Comparison of ENCODE assay signal across 8 mouse cellular contexts in genomic region chr10:17331607-17332008, GRCm38 (mm10).
A peak's percentile ranks its signal among the peaks of the same experiment; 100 is the strongest.
DNase-seq lines count a peak whose midpoint lies in the region; ATAC-seq and TF ChIP-seq lines count a peak whose summit lies in the region.

No protein-coding gene starts in this region.

- intact Hi-C loops in gastrocnemius, adult 2 months (cut with DNase I) = no loop called here

- peak overlapping the region; percentile 58 for H3K4me2 ChIP-seq in forebrain, embryonic 12.5 days
- peak overlapping the region; percentile 59 for H3K4me2 ChIP-seq in intestine, embryonic 15.5 days (replicated peaks)
- peak overlapping the region; percentile 48 for H3K4me2 ChIP-seq in stomach, embryonic 16.5 days (ENCODE audit: low read depth, low read length)

- ATAC-seq in forebrain, embryonic 12.5 days (ENCODE audit: low FRiP score) = peak; percentile 73
- ATAC-seq in intestine, embryonic 15.5 days = peak; percentile 62
- 0 out of 2 replicates have a peak, but pooled peaks have one; percentile 34 for ATAC-seq in megakaryocyte-erythroid progenitor cell, adult 5-6 weeks (replicated peaks; ENCODE audit: low FRiP score, low TSS enrichment, poor library complexity, severe bottlenecking)
- no peak for ATAC-seq in stomach, embryonic 16.5 days (ENCODE audit: insufficient read depth, low FRiP score)

- peaks cover 43% of the 10 kb centered on the region for H3K4me1 ChIP-seq in forebrain, embryonic 12.5 days
- no peaks in the 10 kb centered on the region; the same call in 1 of the 2 replicates for H3K4me1 ChIP-seq in intestine, embryonic 15.5 days (replicated peaks)
- H3K4me1 ChIP-seq in stomach, embryonic 16.5 days (ENCODE audit: control insufficient read depth, insufficient read depth, low read length) = no peaks in the 10 kb centered on the region; the same call in 1 of the 2 replicates

- H3K9me3 ChIP-seq in forebrain, embryonic 12.5 days = no peaks in the 10 kb centered on the region
- no peaks in the 10 kb centered on the region for H3K9me3 ChIP-seq in intestine, embryonic 15.5 days
- no peaks in the 10 kb centered on the region for H3K9me3 ChIP-seq in stomach, embryonic 16.5 days (replicated peaks; ENCODE audit: control insufficient read depth, low read length)

- peak overlapping the region; percentile 71 for H3K27ac ChIP-seq in gastrocnemius, adult 2 months
- peak overlapping the region; percentile 93 for H3K27ac ChIP-seq in forebrain, embryonic 12.5 days
- no peak overlapping the region for H3K27ac ChIP-seq in intestine, embryonic 15.5 days
- H3K27ac ChIP-seq in stomach, embryonic 16.5 days (ENCODE audit: low read length) = no peak overlapping the region

- TF ChIP-seq POLR2A in brain, embryonic 14.5 days (IDR thresholded peaks at IDR 0.05; ENCODE audit: borderline replicate concordance, extremely low read depth, insufficient read depth, insufficient read length, poor library complexity, severe bottlenecking) = no peak

- H3K4me3 ChIP-seq in gastrocnemius, adult 2 months = peak overlapping the region; percentile 63
- H3K4me3 ChIP-seq in forebrain, embryonic 12.5 days (replicated peaks) = peak overlapping the region; percentile 34
- H3K4me3 ChIP-seq in intestine, embryonic 15.5 days (replicated peaks) = peak overlapping the region; percentile 26
- peak overlapping the region; percentile 19 for H3K4me3 ChIP-seq in stomach, embryonic 16.5 days (replicated peaks; ENCODE audit: low read length)

- 1% methylated on average over 7 of the region's 7 CpGs for WGBS in forebrain, embryonic 12.5 days
- 9% methylated on average over 7 of the region's 7 CpGs for WGBS in intestine, embryonic 15.5 days
- 3% methylated on average over 7 of the region's 7 CpGs for WGBS in stomach, embryonic 16.5 days

- no peak for DNase-seq in gastrocnemius, adult 2 months
- no peak for DNase-seq in gastrocnemius, adult 8-10 months (ENCODE audit: low spot score in 2 of 2)
- DNase-seq in brain, embryonic 14.5 days (ENCODE audit: low read depth) = peak; percentile 90
- DNase-seq in Muller cell, postnatal 12 days (ENCODE audit: inconsistent ontology term) = no peak

- H3K9ac ChIP-seq in forebrain, embryonic 12.5 days = peak overlapping the region; percentile 49; the same call in 1 of the 2 replicates
- peak overlapping the region; percentile 14; the same call in 1 of the 2 replicates for H3K9ac ChIP-seq in intestine, embryonic 15.5 days
- H3K9ac ChIP-seq in stomach, embryonic 16.5 days (ENCODE audit: low read length) = peak overlapping the region; percentile 22; the same call in 1 of the 2 replicates

- H3K27me3 ChIP-seq in forebrain, embryonic 12.5 days = no peaks in the 10 kb centered on the region
- H3K27me3 ChIP-seq in intestine, embryonic 15.5 days (replicated peaks) = no peaks in the 10 kb centered on the region
- no peaks in the 10 kb centered on the region for H3K27me3 ChIP-seq in stomach, embryonic 16.5 days (ENCODE audit: control insufficient read depth, insufficient read depth, low read length)

- TF ChIP-seq CTCF in gastrocnemius, adult 2 months (IDR thresholded peaks at IDR 0.05) = no peak
- no peak for TF ChIP-seq CTCF in brain, embryonic 14.5 days (IDR thresholded peaks at IDR 0.05; ENCODE audit: borderline replicate concordance, extremely low read depth, insufficient read depth, insufficient read length)

- no peaks in the 10 kb centered on the region for H3K36me3 ChIP-seq in forebrain, embryonic 12.5 days (replicated peaks)
- H3K36me3 ChIP-seq in intestine, embryonic 15.5 days = no peaks in the 10 kb centered on the region
- no peaks in the 10 kb centered on the region for H3K36me3 ChIP-seq in stomach, embryonic 16.5 days (ENCODE audit: control insufficient read depth, insufficient read depth, low read length)

Comparison
In these comparisons a context has a peak if more than half of its experiments do, and no peak if none do; other contexts are left out.
1. H3K27ac ChIP-seq: peak in gastrocnemius, adult 2 months (single experiment) and forebrain, embryonic 12.5 days (single experiment); none in intestine, embryonic 15.5 days (single experiment) and stomach, embryonic 16.5 days (single experiment).
2. Peak in every context shown above with its lines, with median percentiles within 50 percentile points of each other: H3K4me3 ChIP-seq, H3K4me2 ChIP-seq and H3K9ac ChIP-seq.